ENCODE assay signal across 10 mouse cellular contexts in the genomic region with DNA sequence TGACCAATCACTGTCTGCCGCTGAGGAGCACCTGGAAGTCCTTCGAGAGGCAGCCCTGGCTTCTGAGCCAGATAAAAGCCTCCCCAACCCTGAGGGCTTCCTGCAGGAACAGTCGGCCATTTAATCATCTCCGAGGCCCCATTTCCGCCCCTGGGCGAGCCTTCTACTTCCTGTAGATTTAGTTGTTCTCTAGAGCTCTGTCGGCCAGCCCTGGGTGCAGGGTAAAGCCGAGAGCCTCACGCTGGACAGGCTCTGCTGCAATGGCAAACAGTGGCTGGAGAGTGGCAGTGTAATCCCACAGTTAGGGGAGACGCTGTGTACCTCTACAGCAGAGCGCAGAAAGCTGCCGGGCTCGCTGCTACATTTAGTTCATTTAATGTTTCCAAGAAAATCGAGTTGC. TPM values are rescaled to one million over a fixed set of nuclear protein-coding genes. Genes with fewer than 3 reads are reported as not detected.
A peak's percentile ranks its signal among the peaks of the same experiment; 100 is the strongest.
DNase-seq lines count a peak whose midpoint lies in the region; ATAC-seq lines count a peak whose summit lies in the region.
"Had no signal": no experiment of that assay in that cellular context is flagged by ENCODE, and none has a peak within 500 bp of the region (broad histone marks: within the 10 kb centered on the region; RNA-seq: fewer than 3 reads in every experiment).

No protein-coding gene starts in this region.

- DNase-seq in layer of hippocampus, postnatal 10 days (ENCODE audit: low spot score in 2 of 2), result peak; percentile 11 to 43
- no peak for DNase-seq in layer of hippocampus, postnatal 36 days
- peak; percentile 36 for DNase-seq in embryo, embryonic 10.5 days (ENCODE audit: low spot score)
- DNase-seq in heart, postnatal 25 days (ENCODE audit: low spot score), result peak; percentile 31
- peak; percentile 44 for DNase-seq in liver, embryonic 11.5 days (ENCODE audit: low spot score)
- DNase-seq in right cerebral cortex, postnatal 25 days, result peak; percentile 34
- no peak for DNase-seq in T-cell, adult 2 months (ENCODE audit: low spot score)
- no peak for DNase-seq in spleen, postnatal 36 days (ENCODE audit: low spot score in 2 of 2)

- WGBS in liver, embryonic 11.5 days, result 31% methylated on average over 14 of the region's 14 CpGs

- no peak overlapping the region for H3K4me3 ChIP-seq in liver, embryonic 11.5 days (ENCODE audit: low read depth, low read length)

- peak overlapping the region; percentile 51 for H3K4me2 ChIP-seq in liver, embryonic 11.5 days

- no peaks in the 10 kb centered on the region for H3K9me3 ChIP-seq in liver, embryonic 11.5 days (ENCODE audit: control insufficient read depth, low read length)

- peaks cover 11% of the 10 kb centered on the region for H3K4me1 ChIP-seq in liver, embryonic 11.5 days (replicated peaks; ENCODE audit: control insufficient read depth, insufficient read depth, low read length)

- 0 out of 2 replicates have a peak, but pooled peaks have one; percentile 38 for ATAC-seq in liver, embryonic 11.5 days (replicated peaks; ENCODE audit: low FRiP score)

- H3K27ac ChIP-seq in liver, embryonic 11.5 days (ENCODE audit: low read depth, low read length), result 0 out of 2 replicates have a peak overlapping the region, but pooled peaks have one; percentile 3

- no peaks in the 10 kb centered on the region for H3K36me3 ChIP-seq in liver, embryonic 11.5 days (ENCODE audit: control insufficient read depth, insufficient read depth, low read length)

- H3K27me3 ChIP-seq in liver, embryonic 11.5 days (replicated peaks; ENCODE audit: control insufficient read depth, insufficient read depth, low read length), result no peaks in the 10 kb centered on the region

- intact Hi-C loops in heart, postnatal 25 days (cut with DNase I), result no loop called here

- no peak overlapping the region for H3K9ac ChIP-seq in liver, embryonic 11.5 days (ENCODE audit: low read depth, low read length)

RNA-seq across cellular contexts. Expression of gene Tmem98, which starts 11.3 kb away (rescaled TPM):
- total RNA-seq in layer of hippocampus, postnatal 10 days (2021), result 1 to 10 TPM; 5.8 to 6.3 TPM
- 1 to 10 TPM; 7.3 to 8.0 TPM for total RNA-seq in layer of hippocampus, postnatal 36 days (2021)
- 10 to 100 TPM; 14.7 to 14.8 TPM for total RNA-seq in heart, postnatal 25 days (2021)
- 49.0 and 52.3 TPM in 2 replicates for polyA plus RNA-seq in liver, embryonic 11.5 days (2014; fragmentation: Nextera tagmentation; extraction: Ambion mirVana)

RNA-seq across cellular contexts. Expression of gene Spaca3, which starts 36.9 kb away (rescaled TPM):
- not detected for total RNA-seq in layer of hippocampus, postnatal 10 days (2021)
- not detected for total RNA-seq in layer of hippocampus, postnatal 36 days (2021)
- not detected for total RNA-seq in heart, postnatal 25 days (2021)
- not detected in 2 replicates for polyA plus RNA-seq in liver, embryonic 11.5 days (2014; fragmentation: Nextera tagmentation; extraction: Ambion mirVana)
- polyA plus RNA-seq: large intestine, adult 2 months; spleen, adult 2 months had no signal

RNA-seq across cellular contexts. Expression of gene Myo1d, which starts 41.5 kb away (rescaled TPM):
- total RNA-seq in layer of hippocampus, postnatal 10 days (2021), result 1 to 10 TPM; 2.6 to 3.0 TPM
- 1 to 10 TPM; 7.0 to 7.8 TPM for total RNA-seq in layer of hippocampus, postnatal 36 days (2021)
- total RNA-seq in heart, postnatal 25 days (2021), result 10 to 100 TPM in 1 of 2 experiments, 1 to 10 TPM in 1; 8.7 to 10.9 TPM
- 9.3 TPM in 2 replicates for polyA plus RNA-seq in liver, embryonic 11.5 days (2014; fragmentation: Nextera tagmentation; extraction: Ambion mirVana)

Comparison
In these comparisons a context has a peak if more than half of its experiments do, and no peak if none do; other contexts are left out.
1. DNase-seq: peak in layer of hippocampus, postnatal 10 days (2 of 2), embryo, embryonic 10.5 days (single experiment), heart, postnatal 25 days (single experiment), liver, embryonic 11.5 days (single experiment) and right cerebral cortex, postnatal 25 days (single experiment); none in layer of hippocampus, postnatal 36 days (0 of 2), T-cell, adult 2 months (single experiment) and spleen, postnatal 36 days (0 of 2).